Mouse (Mus musculus) MEL (cell line): ENCODE results near the gene Fundc1. TPM values are rescaled to one million over a fixed set of nuclear protein-coding genes. Genes with fewer than 3 reads are reported as not detected.

Experiments
- DNase-seq: peaks from one replicate; pipeline ENCODE4 v3.0.0; 2011; ENCODE audit warnings: low read depth, low spot score
- H3K27ac ChIP-seq: 2 replicates; pipeline ENCODE4 v1.5.1; 2012; ENCODE audit warnings: low read depth, mild to moderate bottlenecking, control low read depth, low read length, moderate library complexity; ENCODE audit not compliant: control insufficient read depth
- H3K27me3 ChIP-seq, 2 experiments: fragments of 150-350 bp in 1 of 2; sonication (generic) in 1 of 2; 2 replicates each; pipeline ENCODE4 v1.6.1; 2012; ENCODE audit warnings: low read length in 2 of 2, mild to moderate bottlenecking in 2 of 2, improper control_type of control experiment in 1 of 2, moderate library complexity in 1 of 2; ENCODE audit not compliant: insufficient read depth in 2 of 2, control insufficient read depth in 1 of 2
- H3K36me3 ChIP-seq, 2 experiments: 2 replicates each; pipeline ENCODE4 v1.6.1; 2012 to 2014; ENCODE audit warnings: low read length in 2 of 2, improper control_type of control experiment in 1 of 2, inconsistent platforms in 1 of 2, mild to moderate bottlenecking in 1 of 2; ENCODE audit not compliant: insufficient read depth in 2 of 2, control insufficient read depth in 1 of 2
- H3K4me1 ChIP-seq, 2 experiments: fragments of 150-350 bp in 1 of 2; sonication (generic) in 1 of 2; 2 replicates each; pipeline ENCODE4 v1.6.1; 2012; ENCODE audit warnings: low read length in 2 of 2, improper control_type of control experiment in 1 of 2, mild to moderate bottlenecking in 1 of 2; ENCODE audit not compliant: insufficient read depth in 2 of 2, control insufficient read depth in 1 of 2
- H3K4me3 ChIP-seq, 2 experiments: fragments of 150-350 bp in 1 of 2; sonication (generic) in 1 of 2; 2 replicates each; pipeline ENCODE4 v1.5.1; 2012; ENCODE audit warnings: low read depth in 2 of 2, low read length in 2 of 2, mild to moderate bottlenecking in 2 of 2, moderate library complexity in 2 of 2, control low read depth in 1 of 2, improper control_type of control experiment in 1 of 2; ENCODE audit not compliant: control insufficient read depth in 1 of 2, insufficient read depth in 1 of 2
- H3K79me2 ChIP-seq: 2 replicates; pipeline ENCODE4 v1.6.1; 2012; ENCODE audit warnings: mild to moderate bottlenecking, low read length, moderate library complexity; ENCODE audit not compliant: control insufficient read depth, poor library complexity, insufficient read depth
- H3K9ac ChIP-seq: 2 replicates; pipeline ENCODE4 v1.6.1; 2012; ENCODE audit warnings: low read depth, mild to moderate bottlenecking, control low read depth, low read length, moderate library complexity; ENCODE audit not compliant: control insufficient read depth, poor library complexity, severe bottlenecking
- H3K9me3 ChIP-seq: fragments of 150-350 bp; sonication (generic); replicated peaks from 2 replicates; pipeline ENCODE4 v1.6.1; 2012; ENCODE audit warnings: mild to moderate bottlenecking, low read length, improper control_type of control experiment, moderate library complexity; ENCODE audit not compliant: insufficient read depth
- BHLHE40 ChIP-seq: IDR thresholded peaks from 2 replicates; pipeline ENCODE4 v1.6.1; 2012; ENCODE audit warnings: low read depth, mild to moderate bottlenecking, inconsistent platforms, low read length, improper control_type of control experiment, borderline replicate concordance
- CHD2 ChIP-seq: IDR thresholded peaks from 2 replicates; pipeline ENCODE4 v1.6.1; 2011; ENCODE audit warnings: low read length, improper control_type of control experiment
- E2F4 ChIP-seq: IDR thresholded peaks from 2 replicates; pipeline ENCODE4 v1.6.1; 2011; ENCODE audit warnings: low read depth, low read length, improper control_type of control experiment, borderline replicate concordance
- ETS1 ChIP-seq: IDR thresholded peaks from 2 replicates; pipeline ENCODE4 v1.6.1; 2012; ENCODE audit warnings: low read depth, mild to moderate bottlenecking, inconsistent platforms, low read length, improper control_type of control experiment, moderate library complexity
- GABPA ChIP-seq: IDR thresholded peaks from 2 replicates; pipeline ENCODE4 v1.6.1; 2012; ENCODE audit warnings: low read depth, mild to moderate bottlenecking, inconsistent platforms, low read length, improper control_type of control experiment, moderate library complexity
- GATA1 ChIP-seq: IDR thresholded peaks from 2 replicates; pipeline ENCODE4 v1.6.1; 2011; ENCODE audit warnings: low read depth, low read length, improper control_type of control experiment
- HCFC1 ChIP-seq: IDR thresholded peaks from 2 replicates; pipeline ENCODE4 v1.6.1; 2012; ENCODE audit warnings: low read depth, mild to moderate bottlenecking, inconsistent platforms, low read length, improper control_type of control experiment, moderate library complexity
- KAT2A ChIP-seq: conservative IDR thresholded peaks from 2 replicates; pipeline ENCODE4 v1.6.1; 2012; ENCODE audit warnings: low read depth, low read length, improper control_type of control experiment, inconsistent platforms
- MAFK ChIP-seq: IDR thresholded peaks from 2 replicates; pipeline ENCODE4 v1.6.1; 2011; ENCODE audit warnings: low read depth, mild to moderate bottlenecking, low read length, improper control_type of control experiment, borderline replicate concordance
- MAX ChIP-seq: IDR thresholded peaks from 2 replicates; pipeline ENCODE4 v1.6.1; 2011; ENCODE audit warnings: low read length, improper control_type of control experiment
- MAZ ChIP-seq: IDR thresholded peaks from 2 replicates; pipeline ENCODE4 v1.6.1; 2012; ENCODE audit warnings: low read depth, mild to moderate bottlenecking, inconsistent platforms, low read length, improper control_type of control experiment
- MEF2A ChIP-seq: IDR thresholded peaks from 2 replicates; pipeline ENCODE4 v1.6.1; 2014; ENCODE audit warnings: low read depth, mild to moderate bottlenecking, inconsistent platforms, low read length, improper control_type of control experiment; ENCODE audit not compliant: poor library complexity, insufficient replicate concordance, severe bottlenecking; ENCODE audit errors: extremely low read depth
- MXI1 ChIP-seq: IDR thresholded peaks from 2 replicates; pipeline ENCODE4 v1.6.1; 2011; ENCODE audit warnings: mild to moderate bottlenecking, low read depth, low read length, improper control_type of control experiment
- MYC ChIP-seq: IDR thresholded peaks from 2 replicates; pipeline ENCODE4 v1.6.1; 2011; ENCODE audit warnings: low read depth, mild to moderate bottlenecking, low read length, improper control_type of control experiment, moderate library complexity
- POLR2AphosphoS2 ChIP-seq: IDR thresholded peaks from 2 replicates; pipeline ENCODE4 v1.6.1; 2011; ENCODE audit warnings: low read length, improper control_type of control experiment
- SIN3A ChIP-seq: IDR thresholded peaks from 2 replicates; pipeline ENCODE4 v1.6.1; 2012; ENCODE audit warnings: low read length, improper control_type of control experiment, inconsistent platforms
- TBP ChIP-seq: IDR thresholded peaks from 2 replicates; pipeline ENCODE4 v1.8.0; 2011; ENCODE audit warnings: low read depth, low read length, improper control_type of control experiment
- UBTF ChIP-seq: IDR thresholded peaks from 2 replicates; pipeline ENCODE4 v1.6.1; 2012; ENCODE audit warnings: low read depth, mild to moderate bottlenecking, inconsistent platforms, low read length, improper control_type of control experiment, moderate library complexity, borderline replicate concordance; ENCODE audit not compliant: insufficient read depth
- ZC3H11A ChIP-seq: IDR thresholded peaks from 2 replicates; pipeline ENCODE4 v1.6.1; 2012; ENCODE audit warnings: low read depth, mild to moderate bottlenecking, inconsistent platforms, low read length, improper control_type of control experiment
- ZMIZ1 ChIP-seq: IDR thresholded peaks from 2 replicates; pipeline ENCODE4 v1.6.1; 2012; ENCODE audit warnings: low read depth, mild to moderate bottlenecking, inconsistent platforms, low read length, improper control_type of control experiment, moderate library complexity
- ZNF384 ChIP-seq: IDR thresholded peaks from 2 replicates; pipeline ENCODE4 v1.6.1; 2012; ENCODE audit warnings: low read depth, mild to moderate bottlenecking, inconsistent platforms, low read length, improper control_type of control experiment
- polyA plus RNA-seq, 2 experiments: library from polyadenylated mRNA; stranded (reverse) in 1 of 2; unstranded in 1 of 2; fragments of >175 nt in 1 of 2; fragments of >200 nt in 1 of 2; gene quantifications; 2 replicates each; pipeline versions ENCODE4 v1.2.1 to v1.2.4; 2012; ENCODE audit warnings: low replicate concordance in 2 of 2, low read depth in 1 of 2; ENCODE audit not compliant: insufficient read length in 2 of 2, insufficient read depth in 1 of 2, missing spikeins in 1 of 2
- total RNA-seq: library from RNA; depleted of rRNA; stranded (reverse); fragments of 300-350 nt; gene quantifications from 2 replicates; pipeline ENCODE4 v1.2.3, GENCODE M21; 2012

Fundc1 gene
- total and polyA plus RNA-seq, 3 experiments, result 18.3 to 29.4 TPM; not detected in 1

- Histone ChIP-seq H3K4me3 (no peak overlapping the region), H3K9ac (no peak overlapping the region), H3K9me3 (no peaks in the 10 kb centered on the region), H3K27ac (no peak overlapping the region), H3K4me1 (no peaks in the 10 kb centered on the region), H3K36me3 (no peaks in the 10 kb centered on the region), H3K27me3 (no peaks in the 10 kb centered on the region), H3K79me2 (no peaks in the 10 kb centered on the region)
- DNase-seq, result no peak
- TF ChIP-seq ZC3H11A, result no peak
- no peak for TF ChIP-seq POLR2AphosphoS2
- no peak for TF ChIP-seq ETS1
- no peak for TF ChIP-seq GATA1
These were observed 21.2 kb upstream of the Fundc1 start for GRCm38 (mm10) chrX:17593331-17593730.

DNA sequence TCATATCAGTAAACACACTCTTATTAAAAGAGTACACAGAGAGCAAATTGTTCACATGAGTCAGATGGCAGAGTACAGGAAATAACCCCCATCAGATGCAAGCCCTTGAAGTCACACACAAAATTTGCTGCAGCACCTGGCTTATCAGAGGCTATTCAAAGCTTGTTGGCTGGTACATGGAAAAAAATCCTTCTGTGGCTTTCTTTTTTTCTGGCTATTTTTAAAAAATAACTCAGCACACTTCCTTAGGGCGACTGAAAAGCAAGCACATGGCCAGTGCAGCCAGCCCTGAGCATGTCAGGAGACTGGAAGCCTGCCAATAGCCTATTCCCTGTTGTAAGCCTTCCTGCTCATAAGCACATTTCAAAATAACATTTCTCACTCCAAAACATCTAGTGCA lies 18.6 kb upstream of the Fundc1 start:
- Histone ChIP-seq H3K27me3 (no peaks in the 10 kb centered on the region), H3K9me3 (no peaks in the 10 kb centered on the region), H3K27ac (no peak overlapping the region), H3K4me1 (no peaks in the 10 kb centered on the region), H3K36me3 (no peaks in the 10 kb centered on the region), H3K9ac (no peak overlapping the region), H3K4me3 (no peak overlapping the region), H3K79me2 (no peaks in the 10 kb centered on the region)
- no peak for TF ChIP-seq POLR2AphosphoS2
- TF ChIP-seq HCFC1, result no peak
- no peak for TF ChIP-seq MXI1
- TF ChIP-seq TBP, result no peak
- no peak for TF ChIP-seq SIN3A
- no peak for TF ChIP-seq KAT2A
- no peak for TF ChIP-seq UBTF
- no peak for TF ChIP-seq ETS1
- no peak for TF ChIP-seq MAFK
- TF ChIP-seq MAX, result no peak
- TF ChIP-seq GABPA, result no peak
- TF ChIP-seq E2F4, result no peak
- TF ChIP-seq CHD2, result no peak
- no peak for TF ChIP-seq MAZ
- no peak for TF ChIP-seq ZMIZ1
- no peak for DNase-seq

- H3K79me2 ChIP-seq, result peaks cover 11% of the 10 kb centered on the region
- H3K4me1 ChIP-seq, result peaks cover 0 to 2% of the 10 kb centered on the region in 2 experiments; a peak in 2 of 4 replicates
- H3K9ac ChIP-seq, result peak overlapping the region; percentile 71
- TF ChIP-seq HCFC1, result peak; percentile 40; the same call in 1 of the 2 replicates
- TF ChIP-seq TBP, result 0 out of 2 replicates have a peak, but pooled peaks have one; percentile 19
- TF ChIP-seq MEF2A, result no peak
- no peak for TF ChIP-seq ZNF384
- TF ChIP-seq MYC, result 0 out of 2 replicates have a peak, but pooled peaks have one; percentile 40
- TF ChIP-seq BHLHE40, result no peak
- TF ChIP-seq MXI1, result 0 out of 2 replicates have a peak, but pooled peaks have one; percentile 27
- DNase-seq, result no peak
- peak overlapping the region; percentile 80 to 90 for H3K4me3 ChIP-seq
- H3K27me3 ChIP-seq, result no peaks in the 10 kb centered on the region
- H3K27ac ChIP-seq, result peak overlapping the region; percentile 51
- no peaks in the 10 kb centered on the region for H3K9me3 ChIP-seq
- H3K36me3 ChIP-seq, result peaks cover 0 to 16% of the 10 kb centered on the region in 2 experiments; a peak in 2 of 4 replicates
These were observed 879 bp downstream of the Fundc1 start for GRCm38 (mm10) chrX:17571271-17571620.
